Mouse (Mus musculus): Measurements from ENCODE around the gene Avil. TPM values are rescaled to one million over a fixed set of nuclear protein-coding genes. Genes with fewer than 3 reads are reported as not detected.

Gene Avil
- total and polyA plus RNA-seq, 3 experiments, result 2.7 to 20.0 (median 8.2) TPM

- H3K79me2 ChIP-seq (replicated peaks; ENCODE audit: control insufficient read depth, extremely low read depth, insufficient read depth, poor library complexity, severe bottlenecking), result no peaks in the 10 kb centered on the region
- dilution Hi-C loops (cut with MboI; ENCODE audit: extremely low pct_ligation_motif_present, extremely low pct_unique_long_range_greater_than_20kb, low sequenced_read_pairs) (no loop called here), in situ Hi-C loops (cut with MboI; ENCODE audit: low pct_ligation_motif_present, low pct_unique_long_range_greater_than_20kb, low sequenced_read_pairs) (loop anchor here (5.0 kb wide), 1 partner anchor 73 kb away; no protein-coding TSS in a partner anchor)
- TF ChIP-seq CHD2 (IDR thresholded peaks at IDR 0.05; ENCODE audit: low read length) (no peak), RAD21 (IDR thresholded peaks at IDR 0.05; ENCODE audit: low read depth, low read length) (peak; percentile 96), IRF4 (IDR thresholded peaks at IDR 0.05; ENCODE audit: low read depth, low read length) (peak; percentile 13; the same call in 1 of the 2 replicates), SMC3 (IDR thresholded peaks at IDR 0.05; ENCODE audit: low read depth, low read length) (peak; percentile 95), CTCF (conservative IDR thresholded peaks at IDR 0.05 in 1 of 2, IDR thresholded peaks at IDR 0.05 in 1 of 2; ENCODE audit: low read depth in 2 of 2, low read length in 2 of 2) (peak; percentile 80 to 97), HCFC1 (IDR thresholded peaks at IDR 0.05; ENCODE audit: low read depth, low read length) (no peak), ZC3H11A (IDR thresholded peaks at IDR 0.05; ENCODE audit: low read depth, low read length) (peak; percentile 46)
- no peak overlapping the region for H3K4me3 ChIP-seq (replicated peaks in 1 of 3; ENCODE audit: low read depth in 2 of 3, low read length in 2 of 3, poor library complexity in 1 of 3)
- H3K4me2 ChIP-seq (ENCODE audit: insufficient read depth, low read depth, poor library complexity, severe bottlenecking), result no peak overlapping the region
- H3K27me3 ChIP-seq (replicated peaks), result no peaks in the 10 kb centered on the region
- H3K36me3 ChIP-seq (replicated peaks in 1 of 2; ENCODE audit: control insufficient read depth in 1 of 2, insufficient read depth in 1 of 2, low read length in 1 of 2), result peaks cover 29 to 50% of the 10 kb centered on the region in 2 experiments
- H3K27ac ChIP-seq (ENCODE audit: insufficient read depth, low read depth), result no peak overlapping the region
- peaks cover 4 to 62% of the 10 kb centered on the region in 2 experiments; a peak in 3 of 4 replicates for H3K4me1 ChIP-seq (ENCODE audit: control insufficient read depth in 1 of 2, insufficient read depth in 2 of 2)
- H3K9me3 ChIP-seq (replicated peaks; ENCODE audit: low read length), result no peaks in the 10 kb centered on the region
- DNase-seq (ENCODE audit: extremely low read depth), result peak; percentile 86
- H3K9ac ChIP-seq (ENCODE audit: insufficient read depth, low read depth), result no peak overlapping the region
Measured at GRCm38 (mm10) chr10:126990313-126991056, 10.0 kb upstream of the Avil start.

- dilution Hi-C loops (cut with MboI; ENCODE audit: extremely low pct_ligation_motif_present, extremely low pct_unique_long_range_greater_than_20kb, low sequenced_read_pairs) (no loop called here), in situ Hi-C loops (cut with MboI; ENCODE audit: low pct_ligation_motif_present, low pct_unique_long_range_greater_than_20kb, low sequenced_read_pairs) (loop anchor here (5.0 kb wide), 1 partner anchor 74 kb away; no protein-coding TSS in a partner anchor)
- DNase-seq (ENCODE audit: extremely low read depth), result no peak
- no peaks in the 10 kb centered on the region for H3K79me2 ChIP-seq (replicated peaks; ENCODE audit: control insufficient read depth, extremely low read depth, insufficient read depth, poor library complexity, severe bottlenecking)
- peaks cover 4 to 61% of the 10 kb centered on the region in 2 experiments; a peak in 3 of 4 replicates for H3K4me1 ChIP-seq (ENCODE audit: control insufficient read depth in 1 of 2, insufficient read depth in 2 of 2)
- no peak overlapping the region for H3K4me3 ChIP-seq (replicated peaks in 1 of 3; ENCODE audit: low read depth in 2 of 3, low read length in 2 of 3, poor library complexity in 1 of 3)
- H3K9me3 ChIP-seq (replicated peaks; ENCODE audit: low read length), result no peaks in the 10 kb centered on the region
- TF ChIP-seq JUND (conservative IDR thresholded peaks at IDR 0.05; ENCODE audit: low read depth, low read length) (no peak), MYC (IDR thresholded peaks at IDR 0.05; ENCODE audit: low read depth, low read length) (no peak), TCF12 (IDR thresholded peaks at IDR 0.05; ENCODE audit: low read depth, low read length) (no peak), POLR2AphosphoS2 (IDR thresholded peaks at IDR 0.05; ENCODE audit: low read depth, low read length) (no peak), ETS1 (conservative IDR thresholded peaks at IDR 0.05; ENCODE audit: low read depth, low read length) (no peak), MAFK (IDR thresholded peaks at IDR 0.05; ENCODE audit: insufficient replicate concordance, low read length) (no peak), SMC3 (IDR thresholded peaks at IDR 0.05; ENCODE audit: low read depth, low read length) (no peak)
- no peak overlapping the region for H3K4me2 ChIP-seq (ENCODE audit: insufficient read depth, low read depth, poor library complexity, severe bottlenecking)
- H3K9ac ChIP-seq (ENCODE audit: insufficient read depth, low read depth), result no peak overlapping the region
- H3K27me3 ChIP-seq (replicated peaks), result no peaks in the 10 kb centered on the region
- H3K36me3 ChIP-seq (replicated peaks in 1 of 2; ENCODE audit: control insufficient read depth in 1 of 2, insufficient read depth in 1 of 2, low read length in 1 of 2), result peaks cover 37 to 51% of the 10 kb centered on the region in 2 experiments
- H3K27ac ChIP-seq (ENCODE audit: insufficient read depth, low read depth), result no peak overlapping the region
Measured at GRCm38 (mm10) chr10:126991676-126992075, 8.8 kb upstream of the Avil start.
